Comparison of ENCODE assay signal across 22 mouse cellular contexts in genomic region chr9:69577661-69578405, GRCm38 (mm10).
"Had no signal": no experiment of that assay in that cellular context is flagged by ENCODE, and none has a peak within 500 bp of the region (broad histone marks: within the 10 kb centered on the region; RNA-seq: fewer than 3 reads in every experiment).

No protein-coding gene starts in this region.

- H3K27ac ChIP-seq: heart, embryonic 13.5 days; heart, embryonic 15.5 days; hindbrain, embryonic 13.5 days; hindbrain, embryonic 15.5 days; hindbrain, postnatal 0 days; kidney, embryonic 15.5 days; kidney, postnatal 0 days; layer of hippocampus, adult 2 months; limb, embryonic 13.5 days; limb, embryonic 15.5 days; liver, embryonic 12.5 days; liver, embryonic 14.5 days had no signal

- DNase-seq: gastrocnemius, postnatal 14 days; gastrocnemius, postnatal 36 days; heart, adult 18-20 months; heart, postnatal 14 days; kidney, adult 11 months; kidney, adult 2 months; kidney, adult 9 months; kidney, postnatal 25 days; kidney, postnatal 4 days; left cerebral cortex, postnatal 4 days had no signal

- H3K36me3 ChIP-seq: heart, embryonic 13.5 days; heart, embryonic 15.5 days; hindbrain, embryonic 13.5 days; hindbrain, embryonic 15.5 days; kidney, embryonic 15.5 days; limb, embryonic 13.5 days; limb, embryonic 15.5 days; liver, embryonic 12.5 days had no signal

- H3K9me3 ChIP-seq: heart, embryonic 15.5 days; hindbrain, embryonic 13.5 days; hindbrain, embryonic 15.5 days; kidney, embryonic 15.5 days; limb, embryonic 13.5 days; limb, embryonic 15.5 days; liver, embryonic 12.5 days had no signal

- H3K4me3 ChIP-seq: heart, embryonic 13.5 days; heart, embryonic 15.5 days; hindbrain, embryonic 13.5 days; hindbrain, embryonic 15.5 days; kidney, embryonic 15.5 days; layer of hippocampus, adult 2 months; limb, embryonic 13.5 days; limb, embryonic 15.5 days; liver, embryonic 12.5 days had no signal

- H3K9ac ChIP-seq: heart, embryonic 13.5 days; heart, embryonic 15.5 days; hindbrain, embryonic 13.5 days; hindbrain, embryonic 15.5 days; kidney, embryonic 15.5 days; limb, embryonic 13.5 days; limb, embryonic 15.5 days; liver, embryonic 12.5 days; liver, embryonic 14.5 days had no signal

- H3K4me1 ChIP-seq: heart, embryonic 15.5 days; hindbrain, embryonic 15.5 days; kidney, embryonic 15.5 days; limb, embryonic 13.5 days; limb, embryonic 15.5 days; liver, embryonic 12.5 days had no signal

- H3K27me3 ChIP-seq: heart, embryonic 13.5 days; heart, embryonic 15.5 days; hindbrain, embryonic 13.5 days; liver, embryonic 12.5 days had no signal
